Mouse (Mus musculus): ENCODE measurements at regions not wholly inside any gene's neighbourhood (a gene's known extent, or its start where the extent isn't known, plus 50 kb on each side); places are given as distances from the start of the nearest gene placed in this dataset.
A peak's percentile ranks its signal among the peaks of the same experiment; 100 is the strongest.

- WGBS = 79% methylated on average over 8 of the region's 8 CpGs
- no peaks in the 10 kb centered on the region for H3K4me1 ChIP-seq
- H3K4me2 ChIP-seq = no peak overlapping the region
- H3K4me3 ChIP-seq = no peak overlapping the region
- no peak overlapping the region for H3K27ac ChIP-seq
- H3K9ac ChIP-seq = no peak overlapping the region
- peak; percentile 81 for ATAC-seq
- H3K36me3 ChIP-seq (ENCODE audit: poor library complexity, severe bottlenecking) = no peaks in the 10 kb centered on the region
- H3K9me3 ChIP-seq (replicated peaks) = no peaks in the 10 kb centered on the region
- H3K27me3 ChIP-seq = no peaks in the 10 kb centered on the region
Measured at GRCm38 (mm10) chr1:174999265-175000200, 77.9 kb upstream of the Grem2 start.

GRCm38 (mm10) chr1:174992520-174992919, 70.9 kb upstream of the Grem2 start:
- no peaks in the 10 kb centered on the region for H3K4me1 ChIP-seq
- no peaks in the 10 kb centered on the region for H3K36me3 ChIP-seq (ENCODE audit: poor library complexity, severe bottlenecking)
- WGBS = 82% methylated on average over 4 of the region's 4 CpGs
- no peak for ATAC-seq
- no peak overlapping the region for H3K4me3 ChIP-seq
- H3K9me3 ChIP-seq (replicated peaks) = no peaks in the 10 kb centered on the region
- H3K27ac ChIP-seq = no peak overlapping the region
- H3K9ac ChIP-seq = no peak overlapping the region
- H3K27me3 ChIP-seq = no peaks in the 10 kb centered on the region
- no peak overlapping the region for H3K4me2 ChIP-seq

- H3K9ac ChIP-seq = no peak overlapping the region
- WGBS = 84% methylated on average over 5 of the region's 5 CpGs
- H3K27me3 ChIP-seq = no peaks in the 10 kb centered on the region
- no peaks in the 10 kb centered on the region for H3K9me3 ChIP-seq (replicated peaks)
- no peak overlapping the region for H3K4me2 ChIP-seq
- no peak overlapping the region for H3K27ac ChIP-seq
- no peaks in the 10 kb centered on the region for H3K4me1 ChIP-seq
- H3K36me3 ChIP-seq (ENCODE audit: poor library complexity, severe bottlenecking) = no peaks in the 10 kb centered on the region
- no peak for ATAC-seq
- H3K4me3 ChIP-seq = no peak overlapping the region
Measured at GRCm38 (mm10) chr1:174988590-174988989, 67.0 kb upstream of the Grem2 start.

- no peak overlapping the region for H3K27ac ChIP-seq
- no peak overlapping the region for H3K9ac ChIP-seq
- no peaks in the 10 kb centered on the region for H3K36me3 ChIP-seq (ENCODE audit: poor library complexity, severe bottlenecking)
- no peaks in the 10 kb centered on the region for H3K4me1 ChIP-seq
- H3K4me2 ChIP-seq = no peak overlapping the region
- no peaks in the 10 kb centered on the region for H3K27me3 ChIP-seq
- ATAC-seq = no peak
- no peak overlapping the region for H3K4me3 ChIP-seq
- H3K9me3 ChIP-seq (replicated peaks) = no peaks in the 10 kb centered on the region
- WGBS = 81% methylated on average over 6 of the region's 6 CpGs
Measured at GRCm38 (mm10) chr1:174971895-174972294, 50.3 kb upstream of the Grem2 start.
